Mouse (Mus musculus) heart, adult 2 months (tissue): ENCODE data around the gene Gm20388. TPM values are rescaled to one million over a fixed set of nuclear protein-coding genes. Genes with fewer than 3 reads are reported as not detected.

Source experiments
- DNase-seq, 2 experiments: peaks; one replicate each; pipeline ENCODE4 v3.0.0; 2021
- H3K27ac ChIP-seq: fragments of 200-600 bp; 2 replicates; pipeline ENCODE4 v1.8.1; 2022
- H3K27me3 ChIP-seq: fragments of 200-500 bp; 2 replicates; pipeline ENCODE4 v1.6.1; 2012; ENCODE audit warnings: mild to moderate bottlenecking, low read length, inconsistent platforms, mixed read lengths; ENCODE audit not compliant: control insufficient read depth, insufficient read depth
- H3K36me3 ChIP-seq: fragments of 200-500 bp; 2 replicates; pipeline ENCODE4 v1.6.1; 2012; ENCODE audit warnings: low read length, inconsistent platforms; ENCODE audit not compliant: control insufficient read depth, insufficient read depth
- H3K4me1 ChIP-seq: fragments of 200-500 bp; 2 replicates; pipeline ENCODE4 v1.6.1; 2011; ENCODE audit warnings: low read length; ENCODE audit not compliant: control insufficient read depth, insufficient read depth
- H3K4me3 ChIP-seq: fragments of 200-600 bp; 2 replicates; pipeline ENCODE4 v1.8.1; 2022
- H3K79me2 ChIP-seq: fragments of 200-500 bp; replicated peaks from 2 replicates; pipeline ENCODE4 v1.6.1; 2012; ENCODE audit warnings: mild to moderate bottlenecking, inconsistent platforms, low read length, moderate library complexity, mixed read lengths; ENCODE audit not compliant: control insufficient read depth, insufficient read depth
- H3K9ac ChIP-seq: fragments of 200-500 bp; 2 replicates; pipeline ENCODE4 v1.6.1; 2012; ENCODE audit warnings: low read depth, mild to moderate bottlenecking, control low read depth, inconsistent platforms, low read length, mixed read lengths
- CTCF ChIP-seq: fragments of 200-600 bp; IDR thresholded peaks from 2 replicates; pipeline ENCODE4 v1.8.1; 2022; ENCODE audit warnings: antibody characterized with exemption, mild to moderate bottlenecking, moderate library complexity
- EP300 ChIP-seq: fragments of 200-500 bp; IDR thresholded peaks from 2 replicates; pipeline ENCODE4 v1.6.1; 2011; ENCODE audit warnings: low read depth, low read length, control low read depth; ENCODE audit not compliant: insufficient read depth
- POLR2A ChIP-seq: fragments of 200-500 bp; IDR thresholded peaks from 2 replicates; pipeline ENCODE4 v1.6.1; 2011; ENCODE audit warnings: mild to moderate bottlenecking, low read depth, low read length, control low read depth; ENCODE audit not compliant: insufficient read depth
- WGBS: fragments of 180-500 bp; shearing (Covaris S2); methylation state at CpG from one replicate; pipeline ENCODE4 v1.1.7; 2018; 5-methylcytosine and 5-hydroxymethylcytosine counted together
- intact Hi-C: fragments of 180-260 bp; cut with DNase I; formaldehyde crosslinking; loops from one replicate; pipeline ENCODE4 v1.15.1; 2025
- polyA plus RNA-seq: library from polyadenylated mRNA; depleted of rRNA; stranded (reverse); fragments of >200 nt; gene quantifications from 2 replicates; pipeline ENCODE4 v1.2.3, GENCODE M21; 2012
- total RNA-seq, 2 experiments: library from RNA; stranded (reverse); gene quantifications; 2 replicates each; pipeline ENCODE4 v1.2.3; 2021

Gene Gm20388
- total and polyA plus RNA-seq, 3 experiments = 1.8 to 32.3 TPM; not detected in 1

- Histone ChIP-seq H3K27me3 (no peaks in the 10 kb centered on the region), H3K4me1 (peaks cover 2% of the 10 kb centered on the region; the same call in 1 of the 2 replicates), H3K4me3 (no peak overlapping the region), H3K27ac (no peak overlapping the region), H3K9ac (no peak overlapping the region), H3K36me3 (no peaks in the 10 kb centered on the region), H3K79me2 (no peaks in the 10 kb centered on the region)
- WGBS = 83% methylated on average over 23 of the region's 23 CpGs
- intact Hi-C loops = no loop called here
- TF ChIP-seq CTCF (no peak), POLR2A (no peak), EP300 (no peak)
- no peak for DNase-seq
These were observed 4460.9 kb downstream of the Gm20388 start for GRCm38 (mm10) chr8:124371410-124372123.

GRCm38 (mm10) chr8:124373753-124374152 lies 4463.1 kb downstream of the Gm20388 start:
- no peak overlapping the region for H3K4me3 ChIP-seq
- no peak for TF ChIP-seq EP300
- no peak for TF ChIP-seq CTCF
- TF ChIP-seq POLR2A = no peak
- no peaks in the 10 kb centered on the region for H3K36me3 ChIP-seq
- WGBS = 86% methylated on average over 5 of the region's 5 CpGs
- no peak overlapping the region for H3K9ac ChIP-seq
- no peaks in the 10 kb centered on the region for H3K79me2 ChIP-seq
- H3K27me3 ChIP-seq = no peaks in the 10 kb centered on the region
- no peak for DNase-seq
- H3K4me1 ChIP-seq = peaks cover 2% of the 10 kb centered on the region; the same call in 1 of the 2 replicates
- no peak overlapping the region for H3K27ac ChIP-seq
- intact Hi-C loops = no loop called here

- TF ChIP-seq POLR2A = no peak
- no peak for TF ChIP-seq EP300
- TF ChIP-seq CTCF = no peak
- no peaks in the 10 kb centered on the region for H3K79me2 ChIP-seq
- H3K27ac ChIP-seq = no peak overlapping the region
- H3K9ac ChIP-seq = no peak overlapping the region
- no peaks in the 10 kb centered on the region for H3K27me3 ChIP-seq
- no peak overlapping the region for H3K4me3 ChIP-seq
- H3K4me1 ChIP-seq = peaks cover 2% of the 10 kb centered on the region; the same call in 1 of the 2 replicates
- DNase-seq = peak in 1 of 2 experiments; percentile 25
- intact Hi-C loops = no loop called here
- 47% methylated on average over 6 of the region's 6 CpGs for WGBS
- H3K36me3 ChIP-seq = no peaks in the 10 kb centered on the region
These were observed 4464.5 kb downstream of the Gm20388 start for GRCm38 (mm10) chr8:124375168-124375567.

- TF ChIP-seq POLR2A (no peak), EP300 (no peak), CTCF (no peak)
- H3K4me1 ChIP-seq = peaks cover 2% of the 10 kb centered on the region; the same call in 1 of the 2 replicates
- H3K79me2 ChIP-seq = no peaks in the 10 kb centered on the region
- H3K27ac ChIP-seq = no peak overlapping the region
- no peaks in the 10 kb centered on the region for H3K36me3 ChIP-seq
- no peak for DNase-seq
- intact Hi-C loops = no loop called here
- no peak overlapping the region for H3K9ac ChIP-seq
- H3K4me3 ChIP-seq = no peak overlapping the region
- 76% methylated on average over 9 of the region's 9 CpGs for WGBS
- H3K27me3 ChIP-seq = no peaks in the 10 kb centered on the region
These were observed 4465.1 kb downstream of the Gm20388 start for GRCm38 (mm10) chr8:124375727-124376126.

GRCm38 (mm10) chr8:124376406-124376805 lies 4465.8 kb downstream of the Gm20388 start:
- H3K27me3 ChIP-seq = no peaks in the 10 kb centered on the region
- no peaks in the 10 kb centered on the region for H3K79me2 ChIP-seq
- TF ChIP-seq CTCF (no peak), POLR2A (no peak), EP300 (no peak)
- WGBS = 93% methylated on average over 12 of the region's 12 CpGs
- no peak for DNase-seq
- no peak overlapping the region for H3K4me3 ChIP-seq
- no peak overlapping the region for H3K9ac ChIP-seq
- peaks cover 2% of the 10 kb centered on the region; the same call in 1 of the 2 replicates for H3K4me1 ChIP-seq
- intact Hi-C loops = no loop called here
- no peak overlapping the region for H3K27ac ChIP-seq
- H3K36me3 ChIP-seq = no peaks in the 10 kb centered on the region

GRCm38 (mm10) chr8:124379289-124379688 lies 4468.6 kb downstream of the Gm20388 start:
- H3K36me3 ChIP-seq = no peaks in the 10 kb centered on the region
- no peak for TF ChIP-seq EP300
- 0 out of 2 replicates have a peak, but pooled peaks have one; percentile 1 for TF ChIP-seq CTCF
- no peak for TF ChIP-seq POLR2A
- H3K27ac ChIP-seq = no peak overlapping the region
- H3K4me3 ChIP-seq = no peak overlapping the region
- no peaks in the 10 kb centered on the region for H3K27me3 ChIP-seq
- intact Hi-C loops = no loop called here
- 73% methylated on average over 6 of the region's 6 CpGs for WGBS
- H3K9ac ChIP-seq = no peak overlapping the region
- no peak for DNase-seq
- H3K4me1 ChIP-seq = peaks cover 2% of the 10 kb centered on the region; the same call in 1 of the 2 replicates
- no peaks in the 10 kb centered on the region for H3K79me2 ChIP-seq
